Mouse (Mus musculus): ENCODE results near the gene BC029722. TPM values are rescaled to one million over a fixed set of nuclear protein-coding genes. Genes with fewer than 3 reads are reported as not detected.
A peak's percentile ranks its signal among the peaks of the same experiment; 100 is the strongest.

BC029722 gene
- polyA plus RNA-seq, 1 experiment from 2014 or later, result 7.9 TPM

GRCm38 (mm10) chr2:155812637-155813036 is 6.6 kb downstream of the BC029722 start:
- Histone ChIP-seq H3K9ac (ENCODE audit: low read length) (no peak overlapping the region), H3K9me3 (ENCODE audit: control insufficient read depth, low read length) (no peaks in the 10 kb centered on the region), H3K4me1 (ENCODE audit: control insufficient read depth, insufficient read depth, low read length) (no peaks in the 10 kb centered on the region), H3K27ac (ENCODE audit: low read depth, low read length) (no peak overlapping the region), H3K27me3 (ENCODE audit: control insufficient read depth, insufficient read depth, low read length) (no peaks in the 10 kb centered on the region), H3K4me2 (no peak overlapping the region), H3K4me3 (ENCODE audit: low read depth, low read length) (no peak overlapping the region), H3K36me3 (ENCODE audit: control insufficient read depth, insufficient read depth, low read length) (no peaks in the 10 kb centered on the region)
- ATAC-seq (ENCODE audit: low FRiP score) (no peak), DNase-seq (ENCODE audit: low spot score, missing footprints) (no peak)
- WGBS, result 83% methylated on average over 4 of the region's 4 CpGs

DNA sequence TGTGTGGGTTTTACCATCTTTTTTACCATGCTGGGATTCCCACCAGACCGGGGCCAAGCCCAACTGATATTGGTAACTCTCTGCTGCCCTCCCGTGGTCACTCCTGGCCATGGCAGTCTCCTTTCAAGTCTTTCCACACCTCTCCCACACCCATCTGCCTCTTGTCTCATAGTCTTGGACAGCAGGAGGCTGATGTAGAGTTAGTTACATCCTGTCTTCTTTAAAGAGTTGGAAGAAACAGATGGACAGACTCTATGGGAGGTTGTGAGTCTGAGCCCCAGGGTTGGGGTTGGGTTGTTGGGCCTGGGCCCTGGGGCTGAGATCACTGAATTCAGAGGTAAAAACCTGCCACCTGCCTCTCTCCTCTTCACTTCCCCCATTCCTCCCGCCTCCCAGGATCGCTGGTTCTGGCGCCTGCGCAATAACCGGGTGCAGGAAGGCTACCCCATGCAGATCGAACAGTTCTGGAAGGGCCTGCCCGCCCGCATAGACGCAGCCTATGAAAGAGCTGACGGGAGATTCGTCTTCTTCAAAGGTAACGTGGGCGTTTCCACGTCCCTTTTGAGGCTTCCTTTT is 7.3 kb downstream of the BC029722 start:
- no peaks in the 10 kb centered on the region for H3K9me3 ChIP-seq (ENCODE audit: control insufficient read depth, low read length)

DNA sequence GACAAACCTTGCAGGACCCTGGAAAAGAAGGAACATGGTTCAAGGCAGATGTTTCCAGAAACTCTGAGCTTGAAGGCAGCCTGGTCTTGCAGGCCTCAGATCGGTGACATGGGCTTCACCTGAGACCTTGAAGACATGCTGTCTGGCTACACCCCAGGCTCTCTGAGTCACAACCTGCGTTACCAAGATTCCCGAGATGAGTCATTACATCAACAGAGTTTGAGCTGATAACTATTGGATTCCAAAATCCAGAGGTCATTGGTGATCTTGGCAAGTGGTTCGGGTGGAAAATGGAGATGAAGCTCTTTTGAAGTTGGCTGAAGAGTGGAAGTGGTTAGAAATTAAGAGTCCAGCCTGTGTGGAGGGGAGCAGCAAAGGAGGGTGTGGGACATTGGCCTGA is 9.6 kb downstream of the BC029722 start:
- DNase-seq (ENCODE audit: low spot score, missing footprints) (no peak), ATAC-seq (ENCODE audit: low FRiP score) (no peak)
- Histone ChIP-seq H3K4me2 (no peak overlapping the region), H3K9ac (ENCODE audit: low read length) (no peak overlapping the region), H3K4me3 (ENCODE audit: low read depth, low read length) (no peak overlapping the region), H3K4me1 (ENCODE audit: control insufficient read depth, insufficient read depth, low read length) (no peaks in the 10 kb centered on the region), H3K27me3 (ENCODE audit: control insufficient read depth, insufficient read depth, low read length) (no peaks in the 10 kb centered on the region), H3K9me3 (ENCODE audit: control insufficient read depth, low read length) (no peaks in the 10 kb centered on the region), H3K27ac (ENCODE audit: low read depth, low read length) (no peak overlapping the region), H3K36me3 (ENCODE audit: control insufficient read depth, insufficient read depth, low read length) (no peaks in the 10 kb centered on the region)
- 87% methylated on average over 4 of the region's 4 CpGs for WGBS

More for the DNA sequence above, 7.3 kb downstream of the BC029722 start:
- Histone ChIP-seq H3K4me2 (no peak overlapping the region), H3K27ac (ENCODE audit: low read depth, low read length) (no peak overlapping the region), H3K4me3 (ENCODE audit: low read depth, low read length) (no peak overlapping the region), H3K36me3 (ENCODE audit: control insufficient read depth, insufficient read depth, low read length) (no peaks in the 10 kb centered on the region), H3K4me1 (ENCODE audit: control insufficient read depth, insufficient read depth, low read length) (no peaks in the 10 kb centered on the region), H3K27me3 (ENCODE audit: control insufficient read depth, insufficient read depth, low read length) (no peaks in the 10 kb centered on the region), H3K9ac (ENCODE audit: low read length) (no peak overlapping the region)
- peak; percentile 98 for DNase-seq (ENCODE audit: low spot score, missing footprints)
- 0 out of 2 replicates have a peak, but pooled peaks have one; percentile 19 for ATAC-seq (ENCODE audit: low FRiP score)
- 42% methylated on average over 16 of the region's 16 CpGs for WGBS

GRCm38 (mm10) chr2:155807408-155807807 is 11.8 kb downstream of the BC029722 start:
- Histone ChIP-seq H3K4me1 (ENCODE audit: control insufficient read depth, insufficient read depth, low read length) (no peaks in the 10 kb centered on the region), H3K4me3 (ENCODE audit: low read depth, low read length) (no peak overlapping the region), H3K9ac (ENCODE audit: low read length) (no peak overlapping the region), H3K27me3 (ENCODE audit: control insufficient read depth, insufficient read depth, low read length) (no peaks in the 10 kb centered on the region), H3K9me3 (ENCODE audit: control insufficient read depth, low read length) (no peaks in the 10 kb centered on the region), H3K27ac (ENCODE audit: low read depth, low read length) (no peak overlapping the region), H3K4me2 (no peak overlapping the region), H3K36me3 (ENCODE audit: control insufficient read depth, insufficient read depth, low read length) (no peaks in the 10 kb centered on the region)
- 81% methylated on average over 4 of the region's 4 CpGs for WGBS
- ATAC-seq (ENCODE audit: low FRiP score) (no peak), DNase-seq (ENCODE audit: low spot score, missing footprints) (no peak)

DNA sequence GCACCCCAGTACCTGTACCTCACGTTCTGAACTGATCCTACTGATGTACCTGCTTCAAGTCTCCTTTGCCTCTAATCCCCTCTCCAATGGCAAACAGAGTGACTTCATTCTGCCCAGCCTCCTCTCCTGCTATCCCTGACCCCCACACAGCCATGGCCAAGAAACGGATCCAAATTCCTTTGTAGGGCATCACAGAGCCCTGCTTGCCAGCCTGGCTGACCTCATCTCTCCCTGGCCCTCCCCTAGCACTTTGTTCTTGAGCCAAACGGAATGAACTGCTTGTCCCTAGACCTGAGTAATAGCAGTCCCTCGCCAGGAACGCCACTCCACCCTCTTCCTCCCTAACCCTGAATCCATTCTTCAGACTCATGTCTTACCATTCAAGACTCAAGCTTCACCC is 12.7 kb downstream of the BC029722 start:
- no peak overlapping the region for H3K27ac ChIP-seq (ENCODE audit: low read depth, low read length)
- H3K27me3 ChIP-seq (ENCODE audit: control insufficient read depth, insufficient read depth, low read length), result no peaks in the 10 kb centered on the region
- WGBS, result 77% methylated on average over 5 of the region's 5 CpGs
- H3K4me1 ChIP-seq (ENCODE audit: control insufficient read depth, insufficient read depth, low read length), result no peaks in the 10 kb centered on the region
- DNase-seq (ENCODE audit: low spot score, missing footprints), result no peak
- no peak overlapping the region for H3K4me2 ChIP-seq
- H3K36me3 ChIP-seq (ENCODE audit: control insufficient read depth, insufficient read depth, low read length), result no peaks in the 10 kb centered on the region
- H3K9me3 ChIP-seq (ENCODE audit: control insufficient read depth, low read length), result no peaks in the 10 kb centered on the region
- H3K9ac ChIP-seq (ENCODE audit: low read length), result no peak overlapping the region
- no peak overlapping the region for H3K4me3 ChIP-seq (ENCODE audit: low read depth, low read length)
- no peak for ATAC-seq (ENCODE audit: low FRiP score)

DNA sequence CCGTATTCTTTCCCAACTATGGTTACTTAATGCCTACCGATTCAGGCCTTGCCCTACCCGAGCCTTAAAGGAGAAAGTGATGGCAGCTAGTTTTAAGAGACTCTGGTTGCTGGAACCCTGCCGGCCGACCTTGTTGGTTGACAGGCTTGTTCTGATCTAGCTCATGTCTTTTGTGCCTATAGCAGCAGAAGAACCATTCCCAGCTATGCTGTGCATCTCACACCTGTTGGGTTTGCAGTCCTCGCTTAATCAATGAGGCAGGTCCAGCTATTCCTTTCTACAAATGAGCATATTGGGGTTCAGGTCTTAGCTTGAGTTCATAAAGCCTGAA is 13.3 kb downstream of the BC029722 start:
- H3K9me3 ChIP-seq (ENCODE audit: control insufficient read depth, low read length), result no peaks in the 10 kb centered on the region
- no peaks in the 10 kb centered on the region for H3K36me3 ChIP-seq (ENCODE audit: control insufficient read depth, insufficient read depth, low read length)
- WGBS, result 83% methylated on average over 6 of the region's 6 CpGs
- no peak for DNase-seq (ENCODE audit: low spot score, missing footprints)
- no peak overlapping the region for H3K27ac ChIP-seq (ENCODE audit: low read depth, low read length)
- ATAC-seq (ENCODE audit: low FRiP score), result no peak
- no peaks in the 10 kb centered on the region for H3K27me3 ChIP-seq (ENCODE audit: control insufficient read depth, insufficient read depth, low read length)
- H3K4me3 ChIP-seq (ENCODE audit: low read depth, low read length), result no peak overlapping the region
- H3K4me2 ChIP-seq, result no peak overlapping the region
- H3K4me1 ChIP-seq (ENCODE audit: control insufficient read depth, insufficient read depth, low read length), result no peaks in the 10 kb centered on the region
- H3K9ac ChIP-seq (ENCODE audit: low read length), result no peak overlapping the region

DNA sequence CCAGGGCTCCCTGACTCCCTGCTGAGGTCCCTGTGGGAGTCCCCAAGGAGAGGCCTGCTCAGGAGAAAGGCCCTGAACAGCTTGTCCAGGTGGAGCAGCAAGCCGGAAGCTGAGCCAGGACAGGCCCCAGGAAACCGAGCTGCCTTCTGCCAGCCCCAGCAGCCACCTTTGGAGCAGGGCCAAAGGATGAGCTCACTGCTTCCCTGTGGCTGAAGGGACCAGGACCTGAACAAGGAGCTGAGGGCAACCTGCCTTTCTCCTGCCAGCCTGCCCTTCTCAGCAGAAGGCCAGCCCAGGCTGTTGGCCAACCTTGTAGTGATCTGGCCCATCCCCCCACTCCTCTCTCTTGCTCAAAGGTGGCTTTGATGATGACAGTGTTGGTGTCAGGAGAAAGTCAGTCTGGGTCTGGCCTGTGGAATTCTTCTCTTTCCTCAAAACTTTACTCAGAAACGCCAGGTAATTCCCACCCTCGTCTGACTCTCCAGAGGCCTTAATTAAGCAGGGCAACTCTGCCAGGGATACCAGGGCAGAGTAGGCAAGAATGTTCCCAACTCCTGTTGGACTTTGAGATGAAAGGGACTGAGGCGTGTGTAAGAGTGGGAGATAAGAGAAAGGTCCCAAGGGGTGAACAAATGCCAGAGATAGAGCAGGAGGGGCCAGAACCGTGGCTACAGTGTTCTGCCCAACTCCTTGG is 13.8 kb downstream of the BC029722 start:
- no peaks in the 10 kb centered on the region for H3K36me3 ChIP-seq (ENCODE audit: control insufficient read depth, insufficient read depth, low read length)
- no peaks in the 10 kb centered on the region for H3K27me3 ChIP-seq (ENCODE audit: control insufficient read depth, insufficient read depth, low read length)
- no peak for ATAC-seq (ENCODE audit: low FRiP score)
- H3K4me3 ChIP-seq (ENCODE audit: low read depth, low read length), result no peak overlapping the region
- no peak for DNase-seq (ENCODE audit: low spot score, missing footprints)
- H3K4me2 ChIP-seq, result no peak overlapping the region
- no peak overlapping the region for H3K9ac ChIP-seq (ENCODE audit: low read length)
- no peaks in the 10 kb centered on the region for H3K4me1 ChIP-seq (ENCODE audit: control insufficient read depth, insufficient read depth, low read length)
- H3K27ac ChIP-seq (ENCODE audit: low read depth, low read length), result no peak overlapping the region
- 68% methylated on average over 6 of the region's 6 CpGs for WGBS
- H3K9me3 ChIP-seq (ENCODE audit: control insufficient read depth, low read length), result no peaks in the 10 kb centered on the region

DNA sequence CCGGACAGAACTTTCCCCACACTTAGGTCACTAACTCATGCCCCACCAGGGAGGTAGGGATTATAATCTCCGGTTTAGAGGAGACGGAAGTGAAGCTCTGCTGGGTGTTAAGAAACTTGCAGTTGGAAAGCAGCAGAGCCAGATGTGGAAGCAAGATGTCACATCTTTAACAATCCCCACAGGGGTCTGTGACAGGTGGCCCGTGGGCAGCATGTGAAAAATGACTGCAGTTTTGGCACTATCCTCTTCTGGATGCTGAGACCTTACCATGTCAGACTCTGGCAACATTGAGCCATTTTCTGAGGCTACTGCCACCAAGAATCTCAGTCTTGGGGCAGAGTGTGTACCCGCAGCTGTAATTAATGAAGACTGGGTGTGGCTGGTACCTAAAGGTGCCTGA is 15.2 kb downstream of the BC029722 start:
- WGBS, result 85% methylated on average over 5 of the region's 5 CpGs
- no peak for ATAC-seq (ENCODE audit: low FRiP score)
- H3K4me3 ChIP-seq (ENCODE audit: low read depth, low read length), result no peak overlapping the region
- DNase-seq (ENCODE audit: low spot score, missing footprints), result no peak
- no peaks in the 10 kb centered on the region for H3K9me3 ChIP-seq (ENCODE audit: control insufficient read depth, low read length)
- H3K9ac ChIP-seq (ENCODE audit: low read length), result no peak overlapping the region
- no peaks in the 10 kb centered on the region for H3K27me3 ChIP-seq (ENCODE audit: control insufficient read depth, insufficient read depth, low read length)
- H3K36me3 ChIP-seq (ENCODE audit: control insufficient read depth, insufficient read depth, low read length), result no peaks in the 10 kb centered on the region
- no peak overlapping the region for H3K27ac ChIP-seq (ENCODE audit: low read depth, low read length)
- H3K4me2 ChIP-seq, result no peak overlapping the region
- no peaks in the 10 kb centered on the region for H3K4me1 ChIP-seq (ENCODE audit: control insufficient read depth, insufficient read depth, low read length)

DNA sequence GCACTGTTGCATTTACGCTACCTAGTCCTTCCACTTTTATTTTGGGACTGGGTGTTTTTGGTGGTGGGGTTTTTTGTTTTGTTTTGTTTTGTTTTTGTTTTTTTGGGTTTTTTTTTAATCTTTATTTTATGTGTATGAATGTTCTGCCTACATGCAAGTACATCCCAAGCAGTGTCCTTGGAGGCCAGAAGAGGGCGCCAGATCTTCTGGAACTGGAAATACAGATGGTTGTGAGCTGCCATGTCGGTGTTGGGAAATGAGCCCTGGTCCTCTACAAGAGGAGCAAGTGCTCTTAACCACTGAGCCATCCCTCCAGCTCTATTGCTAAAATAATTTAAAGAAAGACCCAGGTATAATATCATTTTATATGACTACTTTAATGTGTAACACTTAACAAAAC is 16.5 kb downstream of the BC029722 start:
- DNase-seq (ENCODE audit: low spot score, missing footprints), result no peak
- no peaks in the 10 kb centered on the region for H3K36me3 ChIP-seq (ENCODE audit: control insufficient read depth, insufficient read depth, low read length)
- no peaks in the 10 kb centered on the region for H3K4me1 ChIP-seq (ENCODE audit: control insufficient read depth, insufficient read depth, low read length)

More for the DNA sequence above, 16.5 kb downstream of the BC029722 start:
- no peak overlapping the region for H3K9ac ChIP-seq (ENCODE audit: low read length)
- WGBS, result 60% methylated on average over 3 of the region's 3 CpGs
- no peaks in the 10 kb centered on the region for H3K9me3 ChIP-seq (ENCODE audit: control insufficient read depth, low read length)
- no peak overlapping the region for H3K27ac ChIP-seq (ENCODE audit: low read depth, low read length)
- no peak for ATAC-seq (ENCODE audit: low FRiP score)
- H3K4me3 ChIP-seq (ENCODE audit: low read depth, low read length), result no peak overlapping the region
- no peak overlapping the region for H3K4me2 ChIP-seq
- H3K27me3 ChIP-seq (ENCODE audit: control insufficient read depth, insufficient read depth, low read length), result no peaks in the 10 kb centered on the region

All from midbrain, embryonic 11.5 days (tissue).